Mouse (Mus musculus) kidney, embryonic 15.5 days (tissue): Measurements from ENCODE around the gene Ddb1. TPM values are rescaled to one million over a fixed set of nuclear protein-coding genes. Genes with fewer than 3 reads are reported as not detected.
A peak's percentile ranks its signal among the peaks of the same experiment; 100 is the strongest.
"Not testable (repeated sequence)": the region's sequence is repeated elsewhere in the genome, so short reads cannot be mapped to it uniquely, and the experiment has no call there.

Experiments
- ATAC-seq: fragments of 200-750 bp; cut with Nextera tagmentation; replicated peaks from 2 replicates; pipeline ENCODE4 v1.8.0; 2017; ENCODE audit warnings: moderate TSS enrichment; ENCODE audit not compliant: low FRiP score
- H3K27ac ChIP-seq: fragments of 300-500 bp; sonication (generic); 2 replicates; pipeline ENCODE4 v1.5.1; 2015; ENCODE audit warnings: mild to moderate bottlenecking, inconsistent platforms
- H3K27me3 ChIP-seq: fragments of 300-500 bp; sonication (generic); 2 replicates; pipeline ENCODE4 v1.6.1; 2015; ENCODE audit warnings: inconsistent platforms
- H3K36me3 ChIP-seq: fragments of 300-500 bp; sonication (generic); 2 replicates; pipeline ENCODE4 v1.6.1; 2015; ENCODE audit warnings: inconsistent platforms
- H3K4me1 ChIP-seq: fragments of 300-500 bp; sonication (generic); 2 replicates; pipeline ENCODE4 v1.6.1; 2015; ENCODE audit warnings: inconsistent platforms
- H3K4me2 ChIP-seq: fragments of 300-500 bp; sonication (generic); 2 replicates; pipeline ENCODE4 v1.6.1; 2015; ENCODE audit warnings: moderate library complexity, mild to moderate bottlenecking, inconsistent platforms
- H3K4me3 ChIP-seq: fragments of 300-500 bp; sonication (generic); replicated peaks from 2 replicates; pipeline ENCODE4 v1.5.1; 2015; ENCODE audit warnings: mild to moderate bottlenecking, inconsistent platforms
- H3K9ac ChIP-seq: fragments of 300-500 bp; sonication (generic); 2 replicates; pipeline ENCODE4 v1.6.1; 2015; ENCODE audit warnings: mild to moderate bottlenecking, inconsistent platforms
- H3K9me3 ChIP-seq: fragments of 300-500 bp; sonication (generic); replicated peaks from 2 replicates; pipeline ENCODE4 v1.6.1; 2016; ENCODE audit warnings: inconsistent platforms
- WGBS: fragments of 180-500 bp; shearing (Covaris S2); methylation state at CpG from one replicate; pipeline ENCODE4 v1.1.7; 2015; ENCODE audit warnings: mixed read lengths; 5-methylcytosine and 5-hydroxymethylcytosine counted together
- polyA plus RNA-seq: library from polyadenylated mRNA; unstranded; fragments of >200 nt; fragmentation: Nextera tagmentation; extraction: Ambion mirVana; gene quantifications from 2 replicates; pipeline ENCODE4 v1.2.1, GENCODE M21; 2015

The Ddb1 gene
- polyA plus RNA-seq = 338 and 368 TPM in 2 replicates

GRCm38 (mm10) chr19:10605293-10605900, at the start of gene Ddb1, which contains the start of gene Tkfc:
Gene Ddb1 (plus strand): TSS chr19:10605327.
Gene Tkfc (minus strand): TSS chr19:10605654.
- Histone ChIP-seq H3K36me3 (peaks cover 39% of the 10 kb centered on the region), H3K4me3 (peak within 1 kb of the TSS; percentile 99), H3K27me3 (no peaks in the 10 kb centered on the region), H3K27ac (peak within 1 kb of the TSS; percentile 97), H3K4me2 (peak within 1 kb of the TSS; percentile 72), H3K9ac (peak within 1 kb of the TSS; percentile 99), H3K4me1 (peaks cover 46% of the 10 kb centered on the region), H3K9me3 (no peaks in the 10 kb centered on the region)
- WGBS = under 1% methylated on average over 49 of the region's 49 CpGs
- ATAC-seq = peak; percentile 98

- Histone ChIP-seq H3K27me3 (no peaks in the 10 kb centered on the region), H3K9ac (peak within 1 kb of the TSS; percentile 61), H3K4me2 (peak within 1 kb of the TSS; percentile 72), H3K27ac (peak within 1 kb of the TSS; percentile 77), H3K9me3 (no peaks in the 10 kb centered on the region), H3K4me3 (peak within 1 kb of the TSS; percentile 72), H3K4me1 (peaks cover 15% of the 10 kb centered on the region), H3K36me3 (peaks cover 18% of the 10 kb centered on the region)
- 1% methylated on average over 43 of the region's 43 CpGs for WGBS
- peak; percentile 97 for ATAC-seq
Measured at GRCm38 (mm10) chr19:10555624-10556510, 49.3 kb upstream of the Ddb1 start, which contains the start of gene Tmem216. Gene Tmem216 (minus strand): TSS chr19:10556238.

DNA sequence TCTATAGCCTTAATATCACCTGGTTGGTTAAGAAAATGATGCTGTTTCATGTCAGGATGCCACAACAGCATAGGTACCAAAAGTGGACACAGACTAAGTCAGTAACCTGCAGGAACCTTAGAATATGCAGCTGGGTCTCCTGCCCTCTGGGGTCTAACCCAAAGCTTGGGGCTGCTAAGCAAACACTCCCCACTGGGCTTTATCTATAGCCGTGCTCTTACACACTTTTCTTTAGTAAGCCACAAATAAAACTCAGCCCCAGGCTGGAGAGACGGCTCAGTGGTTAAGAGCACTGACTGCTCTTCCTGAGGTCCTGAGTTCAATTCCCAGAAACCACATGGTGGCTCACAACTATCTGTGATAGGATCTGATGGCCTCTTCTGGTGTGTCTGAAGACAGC, 48.1 kb upstream of the Ddb1 start:
- Histone ChIP-seq H3K36me3 (peaks cover 7% of the 10 kb centered on the region), H3K27me3 (no peaks in the 10 kb centered on the region), H3K9ac (no peak overlapping the region), H3K4me3 (no peak overlapping the region), H3K4me2 (no peak overlapping the region), H3K9me3 (no peaks in the 10 kb centered on the region), H3K4me1 (peaks cover 17% of the 10 kb centered on the region), H3K27ac (no peak overlapping the region)
- no peak for ATAC-seq
- WGBS = 57% methylated on average over 2 of the region's 2 CpGs

GRCm38 (mm10) chr19:10557430-10557829, 47.7 kb upstream of the Ddb1 start:
- Histone ChIP-seq H3K9ac (no peak overlapping the region), H3K27ac (no peak overlapping the region), H3K4me1 (peaks cover 18% of the 10 kb centered on the region), H3K4me3 (no peak overlapping the region), H3K27me3 (no peaks in the 10 kb centered on the region), H3K9me3 (no peaks in the 10 kb centered on the region), H3K4me2 (no peak overlapping the region), H3K36me3 (peaks cover 4% of the 10 kb centered on the region)
- WGBS = 40% methylated on average over 2 of the region's 2 CpGs
- no peak for ATAC-seq

- not testable (repeated sequence) for H3K4me2 ChIP-seq, H3K27ac ChIP-seq, H3K9me3 ChIP-seq, H3K27me3 ChIP-seq, H3K4me3 ChIP-seq, ATAC-seq, H3K36me3 ChIP-seq, H3K9ac ChIP-seq
- 75% methylated on average over 4 of the region's 4 CpGs for WGBS
- H3K4me1 ChIP-seq = peaks cover 18% of the 10 kb centered on the region
Measured at GRCm38 (mm10) chr19:10557837-10558375, 47.2 kb upstream of the Ddb1 start.

DNA sequence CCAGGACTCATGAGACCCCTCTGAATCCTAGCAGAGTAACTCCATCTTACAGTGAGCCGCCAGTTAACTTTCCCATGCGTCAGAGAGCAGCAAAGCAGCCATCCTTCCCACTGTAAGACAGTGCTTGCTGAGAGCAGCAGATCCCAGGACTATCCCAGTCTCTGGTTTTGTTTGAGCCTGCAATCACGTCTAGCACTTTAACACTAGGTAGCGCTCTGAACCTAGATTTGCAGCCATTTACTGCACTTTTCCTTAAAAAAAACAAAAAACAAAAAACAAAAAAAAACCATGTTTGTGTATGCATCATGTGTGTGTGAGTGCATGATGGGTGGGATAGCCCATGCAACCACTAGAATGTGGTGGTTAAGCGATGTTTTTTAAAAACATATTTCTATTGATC, 45.0 kb upstream of the Ddb1 start:
- H3K4me1 ChIP-seq = peaks cover 11% of the 10 kb centered on the region
- no peaks in the 10 kb centered on the region for H3K36me3 ChIP-seq
- no peak overlapping the region for H3K4me2 ChIP-seq
- WGBS = 44% methylated on average over 5 of the region's 5 CpGs
- 0 out of 2 replicates have a peak, but pooled peaks cover 4% of the 10 kb centered on the region for H3K27me3 ChIP-seq
- H3K9me3 ChIP-seq = no peaks in the 10 kb centered on the region
- no peak overlapping the region for H3K27ac ChIP-seq
- H3K9ac ChIP-seq = no peak overlapping the region
- no peak for ATAC-seq
- no peak overlapping the region for H3K4me3 ChIP-seq

GRCm38 (mm10) chr19:10561558-10562314, 43.4 kb upstream of the Ddb1 start:
- Histone ChIP-seq H3K36me3 (no peaks in the 10 kb centered on the region), H3K27me3 (0 out of 2 replicates have a peak, but pooled peaks cover 4% of the 10 kb centered on the region), H3K4me2 (no peak overlapping the region), H3K9ac (no peak overlapping the region), H3K9me3 (no peaks in the 10 kb centered on the region), H3K4me1 (0 out of 2 replicates have a peak, but pooled peaks cover 3% of the 10 kb centered on the region), H3K4me3 (no peak overlapping the region), H3K27ac (peak overlapping the region; percentile 60)
- 59% methylated on average over 6 of the region's 6 CpGs for WGBS
- ATAC-seq = no peak

DNA sequence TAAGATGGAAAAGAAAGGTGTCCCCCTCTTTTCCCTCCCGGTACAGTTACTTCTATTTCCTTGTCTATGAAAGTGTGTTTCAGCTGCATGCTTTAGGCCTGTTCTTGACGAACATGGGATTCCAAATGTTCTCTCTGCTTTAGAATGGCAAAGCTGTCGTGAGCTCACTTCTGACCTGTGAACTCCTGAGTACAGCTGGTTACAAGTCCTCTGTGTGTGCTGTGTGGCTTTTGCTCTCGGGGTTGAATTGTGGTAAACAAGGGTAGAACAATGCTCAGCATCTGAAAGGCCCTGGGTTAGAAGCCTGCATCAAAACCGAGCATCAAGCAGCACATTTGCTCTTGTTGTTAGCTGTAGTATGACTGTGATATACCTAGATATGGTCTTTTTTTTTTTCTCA, 42.8 kb upstream of the Ddb1 start:
- H3K27ac ChIP-seq = peak overlapping the region; percentile 60
- no peak overlapping the region for H3K4me3 ChIP-seq
- no peak overlapping the region for H3K9ac ChIP-seq
- ATAC-seq = no peak
- WGBS = 69% methylated on average over 5 of the region's 5 CpGs
- no peak overlapping the region for H3K4me2 ChIP-seq
- H3K9me3 ChIP-seq = no peaks in the 10 kb centered on the region
- no peaks in the 10 kb centered on the region for H3K36me3 ChIP-seq
- 0 out of 2 replicates have a peak, but pooled peaks cover 4% of the 10 kb centered on the region for H3K27me3 ChIP-seq
- 0 out of 2 replicates have a peak, but pooled peaks cover 3% of the 10 kb centered on the region for H3K4me1 ChIP-seq

DNA sequence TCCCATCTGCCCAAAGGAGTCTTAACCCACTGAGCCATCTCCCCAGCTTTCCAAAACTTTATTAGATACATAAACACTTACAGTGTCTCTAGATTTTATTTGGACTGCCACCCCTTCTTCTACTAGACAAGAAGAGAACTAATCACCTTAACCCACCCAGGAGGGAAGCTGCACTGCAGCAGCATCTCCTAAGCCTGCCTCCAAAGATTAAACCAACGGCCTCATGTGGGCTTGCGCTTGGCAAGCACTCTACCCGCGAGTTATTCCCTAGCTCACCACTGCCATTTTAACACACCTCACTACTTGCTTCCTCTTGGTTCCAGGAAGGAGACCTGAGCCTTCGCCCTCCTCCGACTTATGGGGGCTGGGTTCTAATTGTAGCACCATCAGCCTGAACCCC, 40.8 kb upstream of the Ddb1 start:
- WGBS = 78% methylated on average over 6 of the region's 6 CpGs
- H3K4me3 ChIP-seq = no peak overlapping the region
- H3K9me3 ChIP-seq = no peaks in the 10 kb centered on the region
- no peak overlapping the region for H3K4me2 ChIP-seq
- 0 out of 2 replicates have a peak, but pooled peaks cover 4% of the 10 kb centered on the region for H3K27me3 ChIP-seq
- 0 out of 2 replicates have a peak, but pooled peaks cover 3% of the 10 kb centered on the region for H3K4me1 ChIP-seq
- ATAC-seq = no peak
- no peak overlapping the region for H3K9ac ChIP-seq
- peaks cover 4% of the 10 kb centered on the region for H3K36me3 ChIP-seq
- no peak overlapping the region for H3K27ac ChIP-seq

GRCm38 (mm10) chr19:10565217-10565616, 39.9 kb upstream of the Ddb1 start:
- Histone ChIP-seq H3K27ac (no peak overlapping the region), H3K9me3 (no peaks in the 10 kb centered on the region), H3K27me3 (0 out of 2 replicates have a peak, but pooled peaks cover 4% of the 10 kb centered on the region), H3K36me3 (peaks cover 14% of the 10 kb centered on the region), H3K4me1 (0 out of 2 replicates have a peak, but pooled peaks cover 3% of the 10 kb centered on the region), H3K4me3 (no peak overlapping the region), H3K9ac (no peak overlapping the region), H3K4me2 (no peak overlapping the region)
- 78% methylated on average over 4 of the region's 4 CpGs for WGBS
- no peak for ATAC-seq

DNA sequence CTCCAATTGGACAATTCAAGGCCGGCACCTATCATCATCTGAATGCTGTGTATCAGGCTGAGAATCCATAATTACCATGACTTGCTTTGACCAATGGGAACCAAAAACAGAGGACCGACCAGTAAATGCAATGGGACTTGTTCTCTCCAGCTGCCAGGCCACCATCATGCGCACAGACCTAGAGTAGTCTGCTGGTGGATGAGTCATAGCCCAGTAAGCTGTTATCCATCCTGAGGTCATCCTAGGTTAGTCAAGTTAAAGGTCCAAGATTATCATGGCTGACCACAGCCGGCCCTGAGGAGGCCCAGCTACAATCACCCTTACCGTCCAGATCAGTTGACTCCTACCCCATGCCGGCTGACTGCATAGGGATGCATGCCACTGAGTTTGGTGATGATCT, 35.5 kb upstream of the Ddb1 start:
- Histone ChIP-seq H3K36me3 (peaks cover 57% of the 10 kb centered on the region), H3K4me1 (no peaks in the 10 kb centered on the region), H3K9ac (no peak overlapping the region), H3K27me3 (no peaks in the 10 kb centered on the region), H3K4me3 (no peak overlapping the region), H3K4me2 (no peak overlapping the region), H3K9me3 (no peaks in the 10 kb centered on the region), H3K27ac (no peak overlapping the region)
- WGBS = 96% methylated on average over 6 of the region's 6 CpGs
- no peak for ATAC-seq
